Mouse (Mus musculus) heart, embryonic 16.5 days (tissue): Measurements from ENCODE around the gene Zfp760. TPM values are rescaled to one million over a fixed set of nuclear protein-coding genes. Genes with fewer than 3 reads are reported as not detected.
"Not testable (repeated sequence)": the region's sequence is repeated elsewhere in the genome, so short reads cannot be mapped to it uniquely, and the experiment has no call there.

Experiments used
- ATAC-seq: fragments of 200-750 bp; cut with Nextera tagmentation; replicated peaks from 2 replicates; pipeline ENCODE4 v1.8.0; 2017; ENCODE audit warnings: moderate number of reproducible peaks; ENCODE audit not compliant: insufficient read depth, low FRiP score; ENCODE audit errors: extremely low read depth
- H3K27ac ChIP-seq: fragments of 300-500 bp; sonication (generic); 2 replicates; pipeline ENCODE4 v1.5.1; 2014; ENCODE audit warnings: mild to moderate bottlenecking, low read length, control low read depth, moderate library complexity
- H3K27me3 ChIP-seq: fragments of 300-500 bp; sonication (generic); 2 replicates; pipeline ENCODE4 v1.6.1; 2014; ENCODE audit warnings: low read length, mixed read lengths; ENCODE audit not compliant: control insufficient read depth, insufficient read depth
- H3K36me3 ChIP-seq: fragments of 300-500 bp; sonication (generic); 2 replicates; pipeline ENCODE4 v1.6.1; 2014; ENCODE audit not compliant: control insufficient read depth, insufficient read depth
- H3K4me1 ChIP-seq: fragments of 300-500 bp; sonication (generic); 2 replicates; pipeline ENCODE4 v1.6.1; 2014; ENCODE audit warnings: low read length, mixed read lengths; ENCODE audit not compliant: control insufficient read depth, insufficient read depth
- H3K4me2 ChIP-seq: fragments of 300-500 bp; sonication (generic); 2 replicates; pipeline ENCODE4 v1.6.1; 2014; ENCODE audit warnings: low read depth, mild to moderate bottlenecking, control low read depth, low read length
- H3K4me3 ChIP-seq: fragments of 300-500 bp; sonication (generic); 2 replicates; pipeline ENCODE4 v1.5.1; 2014; ENCODE audit warnings: mild to moderate bottlenecking, control low read depth, low read length
- H3K9ac ChIP-seq: fragments of 300-500 bp; sonication (generic); 2 replicates; pipeline ENCODE4 v1.6.1; 2014; ENCODE audit warnings: low read length, control low read depth
- H3K9me3 ChIP-seq: fragments of 300-500 bp; sonication (generic); replicated peaks from 2 replicates; pipeline ENCODE4 v1.6.1; 2016; ENCODE audit warnings: low read length; ENCODE audit not compliant: control insufficient read depth
- WGBS: fragments of 180-500 bp; shearing (Covaris S2); extraction: QIAGEN DNeasy Blood & Tissue Kit; methylation state at CpG from one replicate; pipeline ENCODE4 v1.1.7; 2014; 5-methylcytosine and 5-hydroxymethylcytosine counted together
- polyA plus RNA-seq: library from polyadenylated mRNA; unstranded; fragments of >200 nt; fragmentation: Nextera tagmentation; extraction: Ambion mirVana; gene quantifications from 2 replicates; pipeline ENCODE4 v1.2.1, GENCODE M21; 2015

The Zfp760 gene
- polyA plus RNA-seq: 5.1 and 5.4 TPM in 2 replicates

- 3% methylated on average over 26 of the region's 26 CpGs for WGBS
- Histone ChIP-seq H3K4me3 (peak within 1 kb of the TSS; percentile 82), H3K4me1 (peaks cover 7% of the 10 kb centered on the region), H3K27me3 (no peaks in the 10 kb centered on the region), H3K36me3 (0 out of 2 replicates have a peak, but pooled peaks cover 3% of the 10 kb centered on the region), H3K4me2 (peak within 1 kb of the TSS; percentile 66), H3K27ac (peak within 1 kb of the TSS; percentile 95), H3K9me3 (no peaks in the 10 kb centered on the region), H3K9ac (peak within 1 kb of the TSS; percentile 86)
- peak; percentile 98 for ATAC-seq
Measured at GRCm38 (mm10) chr17:21707343-21707996, at the start of gene Zfp760. Zfp760 (plus strand) TSS chr17:21707741.

GRCm38 (mm10) chr17:21678826-21679225, 28.7 kb upstream of the Zfp760 start:
- not testable (repeated sequence) for H3K27ac ChIP-seq, H3K4me3 ChIP-seq, H3K4me1 ChIP-seq, H3K27me3 ChIP-seq, H3K4me2 ChIP-seq, H3K9me3 ChIP-seq, ATAC-seq, H3K9ac ChIP-seq, H3K36me3 ChIP-seq
- WGBS: 21% methylated on average over 1 of the region's 1 CpGs

GRCm38 (mm10) chr17:21679273-21680018, 28.1 kb upstream of the Zfp760 start:
- Histone ChIP-seq H3K27ac (peak overlapping the region; percentile 75), H3K4me1 (peaks cover 3% of the 10 kb centered on the region; the same call in 1 of the 2 replicates), H3K27me3 (no peaks in the 10 kb centered on the region), H3K9ac (peak overlapping the region; percentile 58), H3K4me2 (peak overlapping the region; percentile 66), H3K9me3 (no peaks in the 10 kb centered on the region), H3K4me3 (peak overlapping the region; percentile 62), H3K36me3 (no peaks in the 10 kb centered on the region)
- peak; percentile 100 for ATAC-seq
- WGBS: 5% methylated on average over 9 of the region's 9 CpGs

- Histone ChIP-seq H3K27ac (peak overlapping the region; percentile 75), H3K4me3 (peak overlapping the region; percentile 62), H3K9ac (peak overlapping the region; percentile 58), H3K4me2 (peak overlapping the region; percentile 66)
- peak; percentile 88 for ATAC-seq
- not testable (repeated sequence) for H3K36me3 ChIP-seq, H3K4me1 ChIP-seq, H3K27me3 ChIP-seq, H3K9me3 ChIP-seq
- 0% methylated on average over 10 of the region's 10 CpGs for WGBS
Measured at GRCm38 (mm10) chr17:21680019-21680376, 27.5 kb upstream of the Zfp760 start.

GRCm38 (mm10) chr17:21691560-21691959, 16.0 kb upstream of the Zfp760 start, which contains the start of gene Gm10226:
Gm10226 (plus strand) TSS chr17:21691860.
- Histone ChIP-seq H3K27me3 (no peaks in the 10 kb centered on the region), H3K4me1 (no peaks in the 10 kb centered on the region), H3K4me3 (no peak within 1 kb of the TSS), H3K27ac (no peak within 1 kb of the TSS), H3K9ac (no peak within 1 kb of the TSS), H3K36me3 (0 out of 2 replicates have a peak, but pooled peaks cover 2% of the 10 kb centered on the region), H3K4me2 (no peak within 1 kb of the TSS), H3K9me3 (no peaks in the 10 kb centered on the region)
- WGBS: 86% methylated on average over 3 of the region's 3 CpGs
- no peak for ATAC-seq

GRCm38 (mm10) chr17:21693342-21693741, 14.2 kb upstream of the Zfp760 start:
- Histone ChIP-seq H3K27me3 (no peaks in the 10 kb centered on the region), H3K9ac (no peak overlapping the region), H3K4me2 (no peak overlapping the region), H3K36me3 (0 out of 2 replicates have a peak, but pooled peaks cover 2% of the 10 kb centered on the region), H3K4me1 (no peaks in the 10 kb centered on the region), H3K27ac (no peak overlapping the region), H3K9me3 (no peaks in the 10 kb centered on the region), H3K4me3 (no peak overlapping the region)
- ATAC-seq: no peak
- 73% methylated on average over 3 of the region's 3 CpGs for WGBS

- Histone ChIP-seq H3K27me3 (no peaks in the 10 kb centered on the region), H3K4me2 (no peak overlapping the region), H3K4me1 (no peaks in the 10 kb centered on the region), H3K9ac (no peak overlapping the region), H3K27ac (no peak overlapping the region), H3K4me3 (no peak overlapping the region), H3K9me3 (no peaks in the 10 kb centered on the region), H3K36me3 (0 out of 2 replicates have a peak, but pooled peaks cover 2% of the 10 kb centered on the region)
- ATAC-seq: no peak
Measured at GRCm38 (mm10) chr17:21696073-21696472, 11.5 kb upstream of the Zfp760 start.

- H3K4me1 ChIP-seq: no peaks in the 10 kb centered on the region
- WGBS: 18% methylated on average over 5 of the region's 5 CpGs
Measured at GRCm38 (mm10) chr17:21702281-21703240, 5.0 kb upstream of the Zfp760 start.

More at GRCm38 (mm10) chr17:21702281-21703240, 5.0 kb upstream of the Zfp760 start:
- Histone ChIP-seq H3K9ac (no peak overlapping the region), H3K4me3 (no peak overlapping the region), H3K27ac (no peak overlapping the region), H3K36me3 (no peaks in the 10 kb centered on the region), H3K27me3 (no peaks in the 10 kb centered on the region), H3K9me3 (no peaks in the 10 kb centered on the region), H3K4me2 (no peak overlapping the region)
- no peak for ATAC-seq
